Mouse (Mus musculus): ENCODE data around the gene Pga5.

- TF ChIP-seq CTCF (IDR thresholded peaks at IDR 0.05; ENCODE audit: control insufficient read depth, insufficient read depth, low read length): no peak
- no peak for TF ChIP-seq POLR2A (IDR thresholded peaks at IDR 0.05; ENCODE audit: borderline replicate concordance, control insufficient read depth, low read depth, low read length)
Measured at GRCm38 (mm10) chr19:10671319-10671718, 6.6 kb downstream of the Pga5 start.

Data from bone marrow, adult 2 months (tissue).